Mouse (Mus musculus): ENCODE results near the gene Slc2a10.

DNA sequence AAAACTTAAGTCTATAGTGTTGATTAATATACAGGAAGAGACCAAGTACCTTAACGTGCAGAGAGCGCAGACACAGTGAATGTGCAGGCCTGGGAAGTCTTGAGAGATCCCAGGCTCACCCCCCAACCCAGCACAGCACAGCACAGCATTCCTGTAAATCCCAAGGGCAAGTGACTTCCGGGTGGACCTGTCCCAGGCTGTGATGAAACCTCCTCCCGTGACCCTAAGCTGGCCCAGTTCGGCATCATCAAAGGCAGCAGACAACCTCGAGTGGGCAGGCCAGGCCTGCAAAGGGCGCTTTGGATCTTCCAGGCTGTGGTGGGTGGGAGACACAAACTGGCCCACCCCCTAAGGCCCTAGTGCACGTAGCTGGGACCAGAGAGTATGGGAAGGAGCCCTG is 21.6 kb upstream of the Slc2a10 start:
- TF ChIP-seq EP300 (IDR thresholded peaks at IDR 0.05), result no peak
- no peak for TF ChIP-seq CTCF (IDR thresholded peaks at IDR 0.05)

All from lung, postnatal 0 days (tissue).